Mouse (Mus musculus): ENCODE results near the gene Fermt1. TPM values are rescaled to one million over a fixed set of nuclear protein-coding genes. Genes with fewer than 3 reads are reported as not detected.

The Fermt1 gene
- 12.8 TPM for polyA plus RNA-seq (2014; fragmentation: Illumina TruSeq; extraction: RNeasy Lipid Tissue Mini Kit (QIAGEN cat#74804); ENCODE audit: low replicate concordance)

GRCm38 (mm10) chr2:132945326-132946207, at the start of gene Fermt1:
Gene Fermt1, minus strand, starts transcription at chr2:132945906.

GRCm38 (mm10) chr2:132880844-132881645, 64.7 kb downstream of the Fermt1 start, which contains the start of gene Lrrn4:
Gene Lrrn4, minus strand, starts transcription at chr2:132880891.

Other genes starting within 250 kb of the Fermt1 start
- gene Chgb, start 164.6 kb downstream of the Fermt1 start, polyA plus RNA-seq (2014; fragmentation: Illumina TruSeq; extraction: RNeasy Lipid Tissue Mini Kit (QIAGEN cat#74804); ENCODE audit: low replicate concordance): 46.0 TPM
- gene Trmt6, start 129.9 kb downstream of the Fermt1 start, polyA plus RNA-seq (2014; fragmentation: Illumina TruSeq; extraction: RNeasy Lipid Tissue Mini Kit (QIAGEN cat#74804); ENCODE audit: low replicate concordance): 28.7 TPM
- gene Mcm8, start 129.8 kb downstream of the Fermt1 start, polyA plus RNA-seq (2014; fragmentation: Illumina TruSeq; extraction: RNeasy Lipid Tissue Mini Kit (QIAGEN cat#74804); ENCODE audit: low replicate concordance): 5.8 TPM
- 117 TPM for gene Crls1, start 99.2 kb downstream of the Fermt1 start, polyA plus RNA-seq (2014; fragmentation: Illumina TruSeq; extraction: RNeasy Lipid Tissue Mini Kit (QIAGEN cat#74804); ENCODE audit: low replicate concordance)
- gene Lrrn4, start 65.0 kb downstream of the Fermt1 start, polyA plus RNA-seq (2014; fragmentation: Illumina TruSeq; extraction: RNeasy Lipid Tissue Mini Kit (QIAGEN cat#74804); ENCODE audit: low replicate concordance): 1.5 TPM

All from small intestine, adult 10 weeks (tissue).